Mouse (Mus musculus): Measurements from ENCODE around the gene Ampd3.

Gene Ampd3

GRCm38 (mm10) chr7:110768001-110768400 lies at the start of gene Ampd3:
Ampd3 (plus strand) TSS chr7:110768206.
- in situ Hi-C loops (cut with MboI; ENCODE audit: low pct_unique_long_range_greater_than_20kb in 1 of 2, low sequenced_read_pairs in 2 of 2, unreplicated experiment in 1 of 2) = no loop called here

- in situ Hi-C loops (cut with MboI; ENCODE audit: low pct_unique_long_range_greater_than_20kb in 1 of 2, low sequenced_read_pairs in 2 of 2, unreplicated experiment in 1 of 2) = no loop called here
Measured at GRCm38 (mm10) chr7:110718505-110718904, 49.5 kb upstream of the Ampd3 start.

DNA sequence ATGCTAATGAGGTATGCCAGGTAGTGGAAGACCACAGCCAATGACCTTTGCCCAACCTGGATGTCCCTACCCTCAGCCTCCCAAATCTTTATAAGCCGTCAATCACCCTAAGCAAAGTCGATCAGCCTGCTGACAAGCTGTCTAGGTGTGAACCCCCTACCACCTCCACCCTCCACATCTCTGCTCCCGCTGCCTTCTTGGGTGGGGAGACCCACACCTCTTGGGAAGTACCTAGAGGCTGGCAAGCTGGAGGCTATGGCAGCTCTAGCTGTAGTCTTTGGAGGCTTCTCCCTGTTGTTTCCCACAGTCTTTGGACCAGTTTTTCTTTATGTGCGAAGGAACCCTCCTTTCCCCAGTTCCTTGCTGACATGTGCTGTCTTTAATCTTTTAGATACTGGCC lies 48.1 kb upstream of the Ampd3 start:
- in situ Hi-C loops (cut with MboI; ENCODE audit: low pct_unique_long_range_greater_than_20kb in 1 of 2, low sequenced_read_pairs in 2 of 2, unreplicated experiment in 1 of 2) = no loop called here

- in situ Hi-C loops (cut with MboI; ENCODE audit: low pct_unique_long_range_greater_than_20kb in 1 of 2, low sequenced_read_pairs in 2 of 2, unreplicated experiment in 1 of 2) = no loop called here
Measured at GRCm38 (mm10) chr7:110722183-110722582, 45.8 kb upstream of the Ampd3 start.

DNA sequence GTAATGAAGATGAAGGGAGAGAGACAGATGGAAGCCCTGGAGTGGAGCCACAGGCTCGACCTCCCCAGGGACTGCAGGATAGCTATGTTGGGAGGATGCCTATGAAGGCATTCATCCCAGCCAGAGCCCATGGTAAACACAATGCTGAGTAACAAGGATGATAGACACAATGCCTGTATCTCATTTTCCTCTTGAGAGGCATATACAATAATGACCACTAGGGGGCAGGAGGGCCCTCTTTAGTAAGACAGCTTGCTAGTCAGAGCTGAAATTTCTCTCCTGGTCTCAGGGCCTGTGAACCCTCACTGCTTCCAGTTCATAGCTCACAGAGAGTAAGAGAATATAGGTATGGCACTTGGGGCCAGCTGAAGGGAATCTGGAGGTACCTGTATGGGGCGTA lies 41.0 kb upstream of the Ampd3 start:
- in situ Hi-C loops (cut with MboI; ENCODE audit: low pct_unique_long_range_greater_than_20kb in 1 of 2, low sequenced_read_pairs in 2 of 2, unreplicated experiment in 1 of 2) = loop anchor here in 1 of 2 experiments (5.0 kb wide), 1 partner anchor 75 kb away; no protein-coding TSS in a partner anchor

- in situ Hi-C loops (cut with MboI; ENCODE audit: low pct_unique_long_range_greater_than_20kb in 1 of 2, low sequenced_read_pairs in 2 of 2, unreplicated experiment in 1 of 2) = loop anchor here in 1 of 2 experiments (5.0 kb wide), 1 partner anchor 73 kb away; no protein-coding TSS in a partner anchor
Measured at GRCm38 (mm10) chr7:110728876-110729275, 39.1 kb upstream of the Ampd3 start.

DNA sequence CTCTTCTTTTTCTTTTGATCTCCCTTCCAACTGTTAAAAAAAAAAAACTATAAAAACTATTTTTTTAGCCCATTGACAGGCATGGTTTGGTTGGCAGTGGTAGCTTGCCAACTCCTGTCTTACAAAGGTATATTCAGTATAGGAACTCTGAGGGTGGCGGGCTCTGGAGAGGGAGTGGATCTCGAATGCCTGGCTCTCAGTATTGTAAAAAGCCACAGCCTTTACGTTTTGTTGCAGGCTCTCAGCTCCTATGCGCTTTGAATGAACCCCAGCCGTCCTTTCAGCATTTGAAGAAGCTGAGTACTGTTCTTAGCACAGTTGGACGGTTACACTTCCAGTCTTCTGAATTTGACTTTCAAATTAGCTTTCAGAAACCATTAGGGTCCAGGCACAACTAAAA lies 38.7 kb upstream of the Ampd3 start:
- in situ Hi-C loops (cut with MboI; ENCODE audit: low pct_unique_long_range_greater_than_20kb in 1 of 2, low sequenced_read_pairs in 2 of 2, unreplicated experiment in 1 of 2) = loop anchor here in 1 of 2 experiments (5.0 kb wide), 1 partner anchor 73 kb away; no protein-coding TSS in a partner anchor

DNA sequence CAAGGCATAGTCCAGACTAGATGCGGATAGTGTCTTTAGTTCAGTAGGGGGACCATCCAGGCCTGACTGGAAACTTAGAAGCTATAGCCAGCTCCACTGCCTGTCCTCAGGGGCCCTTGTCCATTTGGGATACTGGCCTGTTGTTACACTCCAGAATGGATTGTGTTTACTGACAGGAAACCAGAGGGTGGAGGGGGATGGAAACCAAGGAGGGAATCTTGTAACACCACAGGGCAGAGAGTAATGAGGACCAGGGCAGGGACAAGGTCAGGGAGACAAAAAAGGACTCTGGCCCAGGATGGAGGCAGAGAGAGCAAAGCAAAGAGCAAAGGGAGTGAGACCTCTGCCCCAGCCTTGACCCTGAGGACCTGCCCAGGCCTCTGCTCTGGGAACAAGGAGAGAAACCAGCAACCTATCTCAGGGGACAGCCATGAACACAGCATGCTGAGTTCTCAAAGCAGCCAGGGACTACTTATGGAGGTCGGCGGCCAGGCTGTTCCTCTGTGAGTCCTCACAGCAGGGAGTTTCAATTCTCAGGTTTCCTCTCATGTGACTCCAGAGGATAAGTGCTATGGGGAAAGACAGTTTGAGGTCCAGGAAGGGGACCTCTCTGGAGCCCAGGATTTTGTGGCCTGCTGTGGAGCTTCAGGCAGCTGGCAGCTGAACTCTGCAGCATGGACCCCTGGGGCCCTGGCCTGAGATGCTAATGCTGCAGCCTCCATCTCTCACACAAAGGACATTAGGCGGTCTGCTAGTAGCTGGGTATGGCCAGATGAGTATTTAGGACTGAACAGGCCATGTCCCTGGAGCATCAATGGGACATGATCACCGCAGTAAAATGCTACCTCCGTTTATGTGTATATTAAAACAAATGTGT lies 36.7 kb upstream of the Ampd3 start:
- in situ Hi-C loops (cut with MboI; ENCODE audit: low pct_unique_long_range_greater_than_20kb in 1 of 2, low sequenced_read_pairs in 2 of 2, unreplicated experiment in 1 of 2) = no loop called here

- in situ Hi-C loops (cut with MboI; ENCODE audit: low pct_unique_long_range_greater_than_20kb in 1 of 2, low sequenced_read_pairs in 2 of 2, unreplicated experiment in 1 of 2) = no loop called here
Measured at GRCm38 (mm10) chr7:110732001-110732632, 35.9 kb upstream of the Ampd3 start.

- in situ Hi-C loops (cut with MboI; ENCODE audit: low pct_unique_long_range_greater_than_20kb in 1 of 2, low sequenced_read_pairs in 2 of 2, unreplicated experiment in 1 of 2) = no loop called here
Measured at GRCm38 (mm10) chr7:110736914-110737313, 31.1 kb upstream of the Ampd3 start.

DNA sequence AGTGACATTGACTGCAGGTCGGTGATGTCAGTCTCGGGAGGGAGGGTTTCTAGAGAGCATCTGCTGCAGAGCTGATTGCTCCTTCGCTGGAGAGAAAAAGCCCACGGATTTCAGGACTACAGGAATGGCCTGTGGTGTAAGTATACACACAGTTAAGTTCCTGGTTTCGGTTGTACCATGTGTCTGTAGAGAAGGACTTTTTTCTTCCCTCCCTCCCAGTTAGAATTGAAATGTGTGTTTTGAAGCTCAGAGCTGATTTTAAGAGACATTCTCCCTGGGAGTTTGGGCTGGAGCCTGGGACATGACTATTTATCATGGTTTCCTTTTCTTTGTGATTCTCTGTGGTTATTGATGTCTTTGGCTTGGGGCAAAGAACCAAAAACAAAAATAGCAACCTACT lies 28.2 kb upstream of the Ampd3 start:
- in situ Hi-C loops (cut with MboI; ENCODE audit: low pct_unique_long_range_greater_than_20kb in 1 of 2, low sequenced_read_pairs in 2 of 2, unreplicated experiment in 1 of 2) = no loop called here

DNA sequence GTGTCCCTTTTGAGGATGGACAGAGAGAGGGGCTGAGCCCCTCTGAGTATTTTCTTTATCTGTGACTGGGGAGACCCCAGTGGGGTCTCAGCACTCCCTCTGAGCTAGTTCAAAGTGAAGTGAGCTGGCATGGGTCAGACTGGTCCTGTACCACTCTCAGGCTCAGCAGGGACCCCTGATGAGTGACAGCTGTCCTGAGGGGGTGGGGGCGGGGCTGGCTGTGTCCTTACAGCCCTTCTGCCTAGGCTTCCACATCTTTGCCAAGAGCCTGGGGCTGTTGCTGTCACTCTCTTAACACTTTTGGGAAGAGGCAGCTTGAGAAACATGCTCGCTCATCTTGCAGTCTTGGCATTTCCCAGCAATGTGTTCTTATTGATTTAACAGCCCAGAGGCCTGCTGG lies 27.8 kb upstream of the Ampd3 start:
- in situ Hi-C loops (cut with MboI; ENCODE audit: low pct_unique_long_range_greater_than_20kb in 1 of 2, low sequenced_read_pairs in 2 of 2, unreplicated experiment in 1 of 2) = no loop called here

GRCm38 (mm10) chr7:110742022-110742421 lies 26.0 kb upstream of the Ampd3 start:
- in situ Hi-C loops (cut with MboI; ENCODE audit: low pct_unique_long_range_greater_than_20kb in 1 of 2, low sequenced_read_pairs in 2 of 2, unreplicated experiment in 1 of 2) = no loop called here

DNA sequence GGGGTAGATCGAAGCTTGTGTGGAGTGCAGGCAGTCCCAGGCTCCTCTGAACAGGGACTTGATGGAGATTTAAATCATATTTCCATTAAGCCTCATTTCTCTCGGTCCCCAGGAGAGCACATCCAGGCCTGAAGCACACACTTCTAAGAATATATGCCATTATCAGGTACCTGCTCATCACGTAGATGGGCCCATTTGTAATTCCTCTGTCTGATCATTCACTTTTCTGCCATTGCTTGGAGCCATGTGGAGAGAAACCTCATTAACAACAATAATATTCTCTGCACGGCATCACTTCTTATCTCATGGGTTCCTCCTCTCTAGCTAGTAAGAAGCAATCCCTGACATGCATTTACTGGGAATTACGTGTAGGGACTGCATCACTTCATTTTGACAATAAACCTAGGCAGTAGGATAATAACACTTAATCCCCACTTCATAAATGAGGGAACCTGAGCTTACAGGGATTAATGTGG lies 21.9 kb upstream of the Ampd3 start:
- in situ Hi-C loops (cut with MboI; ENCODE audit: low pct_unique_long_range_greater_than_20kb in 1 of 2, low sequenced_read_pairs in 2 of 2, unreplicated experiment in 1 of 2) = no loop called here

DNA sequence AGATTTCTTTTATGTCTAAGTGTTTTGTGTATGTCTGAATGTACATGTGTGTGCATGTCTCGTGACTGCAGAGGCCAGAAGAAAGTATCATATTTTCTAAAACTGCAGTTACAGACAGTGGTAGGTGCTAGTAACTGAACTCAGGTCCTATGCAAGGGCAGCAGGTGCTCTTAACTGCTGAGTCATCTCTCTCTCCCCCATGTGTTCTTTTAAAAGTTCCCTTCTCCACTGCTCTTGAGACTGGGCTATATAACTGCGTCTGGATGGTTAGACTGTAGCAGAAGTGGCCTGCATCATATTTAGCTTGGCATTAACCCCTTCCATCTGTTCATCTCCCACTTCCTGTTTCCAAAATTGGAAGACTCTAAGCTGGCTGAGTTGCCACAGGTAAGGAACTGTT lies 21.2 kb upstream of the Ampd3 start:
- in situ Hi-C loops (cut with MboI; ENCODE audit: low pct_unique_long_range_greater_than_20kb in 1 of 2, low sequenced_read_pairs in 2 of 2, unreplicated experiment in 1 of 2) = no loop called here

DNA sequence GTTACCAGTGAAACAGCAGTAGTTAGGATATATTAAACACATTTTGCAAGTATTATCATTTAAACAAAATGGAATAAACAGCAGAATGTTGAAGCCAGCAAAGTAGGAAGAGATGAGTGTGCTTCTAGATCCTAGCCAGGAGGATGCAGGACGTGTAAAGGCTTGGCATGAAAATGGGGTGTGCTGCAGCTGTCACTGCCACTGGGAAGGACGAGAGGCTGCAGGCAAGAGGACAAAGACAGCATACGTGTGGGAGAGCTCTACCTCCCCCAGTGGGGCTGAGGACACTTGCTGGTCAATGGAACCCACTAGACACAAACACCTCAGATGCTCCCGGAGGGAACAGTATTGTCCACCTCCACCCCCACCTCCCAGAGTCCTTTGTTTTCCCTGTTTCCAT lies 17.2 kb upstream of the Ampd3 start:
- in situ Hi-C loops (cut with MboI; ENCODE audit: low pct_unique_long_range_greater_than_20kb in 1 of 2, low sequenced_read_pairs in 2 of 2, unreplicated experiment in 1 of 2) = no loop called here

DNA sequence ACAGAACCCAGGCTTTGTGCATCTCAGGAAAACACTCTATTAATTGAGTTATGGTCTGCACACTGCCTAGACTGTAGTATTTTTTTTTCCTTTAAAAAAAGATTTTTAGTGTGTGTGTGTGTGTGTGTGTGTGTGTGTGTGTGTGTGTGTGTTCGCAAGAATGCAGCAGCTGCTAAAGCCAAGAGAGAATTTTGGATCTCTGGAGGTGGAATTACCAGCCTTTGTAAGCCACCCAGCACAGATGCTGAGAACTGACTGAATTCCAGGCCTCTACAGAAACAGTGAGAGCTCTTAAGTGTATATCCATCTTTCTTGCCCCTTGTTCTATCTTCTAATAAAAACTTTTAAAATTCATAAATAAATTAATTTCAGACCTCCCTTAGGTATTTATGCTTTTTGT lies 16.4 kb upstream of the Ampd3 start:
- in situ Hi-C loops (cut with MboI; ENCODE audit: low pct_unique_long_range_greater_than_20kb in 1 of 2, low sequenced_read_pairs in 2 of 2, unreplicated experiment in 1 of 2) = no loop called here

GRCm38 (mm10) chr7:110753310-110753709 lies 14.7 kb upstream of the Ampd3 start:
- in situ Hi-C loops (cut with MboI; ENCODE audit: low pct_unique_long_range_greater_than_20kb in 1 of 2, low sequenced_read_pairs in 2 of 2, unreplicated experiment in 1 of 2) = no loop called here

- in situ Hi-C loops (cut with MboI; ENCODE audit: low pct_unique_long_range_greater_than_20kb in 1 of 2, low sequenced_read_pairs in 2 of 2, unreplicated experiment in 1 of 2) = no loop called here
Measured at GRCm38 (mm10) chr7:110753926-110754330, 14.1 kb upstream of the Ampd3 start.

GRCm38 (mm10) chr7:110756440-110756839 lies 11.6 kb upstream of the Ampd3 start:
- in situ Hi-C loops (cut with MboI; ENCODE audit: low pct_unique_long_range_greater_than_20kb in 1 of 2, low sequenced_read_pairs in 2 of 2, unreplicated experiment in 1 of 2) = no loop called here
